Mouse (Mus musculus): ENCODE data around the gene Rp2. TPM values are rescaled to one million over a fixed set of nuclear protein-coding genes. Genes with fewer than 3 reads are reported as not detected.
"Not testable (repeated sequence)": the region's sequence is repeated elsewhere in the genome, so short reads cannot be mapped to it uniquely, and the experiment has no call there.

Gene Rp2
- polyA plus RNA-seq, 1 experiment from 2014 or later = 19.2 TPM

- not testable (repeated sequence) for H3K36me3 ChIP-seq; H3K4me2 ChIP-seq; H3K4me3 ChIP-seq (replicated peaks); H3K9me3 ChIP-seq; ATAC-seq (ENCODE audit: insufficient read depth, low FRiP score, low read depth); H3K9ac ChIP-seq; H3K4me1 ChIP-seq; H3K27ac ChIP-seq; H3K27me3 ChIP-seq (replicated peaks)
- WGBS = 89% methylated on average over 9 of the region's 9 CpGs
Observed at GRCm38 (mm10) chrX:20391964-20392363, 27.7 kb downstream of the Rp2 start.

DNA sequence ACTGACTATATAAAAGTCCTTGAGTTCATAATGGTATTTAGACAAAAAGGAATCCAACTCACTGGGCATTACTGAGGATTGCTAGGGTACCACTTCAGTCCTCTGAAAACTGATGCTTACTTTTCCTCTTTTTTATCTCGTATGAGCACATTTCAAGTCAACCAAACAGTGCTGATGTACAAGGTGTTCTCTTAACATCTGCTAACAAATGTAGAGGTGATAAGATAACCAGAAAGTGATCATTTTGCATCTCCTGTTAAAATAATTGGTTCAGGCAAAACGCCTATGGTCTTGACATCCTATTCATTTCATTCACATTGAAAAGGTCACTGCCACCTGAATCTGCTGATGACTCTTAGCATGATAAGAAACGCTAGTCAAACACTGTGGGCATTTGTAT lies 28.7 kb downstream of the Rp2 start:
- Histone ChIP-seq H3K36me3 (no peaks in the 10 kb centered on the region), H3K9me3 (no peaks in the 10 kb centered on the region), H3K4me1 (no peaks in the 10 kb centered on the region), H3K27me3 (replicated peaks) (no peaks in the 10 kb centered on the region), H3K4me2 (no peak overlapping the region), H3K4me3 (replicated peaks) (no peak overlapping the region), H3K9ac (no peak overlapping the region), H3K27ac (no peak overlapping the region)
- 49% methylated on average over 3 of the region's 3 CpGs for WGBS
- no peak for ATAC-seq (ENCODE audit: insufficient read depth, low FRiP score, low read depth)

DNA sequence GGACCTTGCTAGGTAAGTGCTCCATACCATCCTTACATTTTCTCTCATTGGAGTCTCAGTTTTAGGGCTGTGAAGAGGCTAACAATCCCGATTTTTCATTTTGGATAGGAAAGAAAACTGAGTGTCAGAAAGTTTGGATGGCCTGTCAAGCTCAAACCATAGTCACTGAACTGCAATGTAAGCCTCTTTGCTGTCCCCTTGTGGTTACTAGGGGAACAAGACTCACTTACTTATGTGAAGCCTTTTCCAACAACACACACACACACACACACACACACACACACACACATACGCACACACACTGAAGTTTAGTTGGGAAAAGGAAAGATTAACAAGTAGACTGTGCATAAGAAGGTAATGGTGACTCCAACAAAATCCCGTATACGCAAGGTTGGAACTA lies 39.8 kb downstream of the Rp2 start:
- Histone ChIP-seq H3K4me3 (replicated peaks) (no peak overlapping the region), H3K4me2 (no peak overlapping the region), H3K36me3 (no peaks in the 10 kb centered on the region), H3K9me3 (no peaks in the 10 kb centered on the region), H3K27me3 (replicated peaks) (no peaks in the 10 kb centered on the region), H3K4me1 (no peaks in the 10 kb centered on the region), H3K9ac (no peak overlapping the region), H3K27ac (no peak overlapping the region)
- no peak for ATAC-seq (ENCODE audit: insufficient read depth, low FRiP score, low read depth)
- 78% methylated on average over 4 of the region's 4 CpGs for WGBS

GRCm38 (mm10) chrX:20406909-20407308 lies 42.6 kb downstream of the Rp2 start:
- Histone ChIP-seq H3K9me3 (no peaks in the 10 kb centered on the region), H3K27me3 (replicated peaks) (no peaks in the 10 kb centered on the region), H3K4me2 (no peak overlapping the region), H3K27ac (no peak overlapping the region), H3K36me3 (no peaks in the 10 kb centered on the region), H3K9ac (no peak overlapping the region), H3K4me1 (no peaks in the 10 kb centered on the region), H3K4me3 (replicated peaks) (no peak overlapping the region)
- ATAC-seq (ENCODE audit: insufficient read depth, low FRiP score, low read depth) = no peak
- 84% methylated on average over 2 of the region's 2 CpGs for WGBS

DNA sequence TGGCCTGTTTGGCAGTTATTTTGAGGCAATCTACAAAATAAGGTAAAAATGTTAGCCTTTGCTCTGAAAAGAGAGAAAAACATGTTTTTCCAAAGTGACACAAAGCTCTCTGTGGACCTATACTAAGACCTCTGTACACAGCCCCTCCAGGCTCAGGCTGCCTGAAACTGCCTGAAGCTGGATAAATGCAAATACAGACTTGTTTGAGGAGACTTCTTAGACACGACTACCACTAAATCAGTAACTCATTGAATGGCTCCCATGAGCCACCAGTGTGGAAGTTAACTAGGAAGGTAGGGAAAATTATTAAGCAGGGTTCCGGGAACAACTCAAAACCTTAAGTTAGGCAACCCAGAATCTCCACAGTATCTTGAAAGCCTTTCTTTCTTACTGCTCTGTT lies 43.4 kb downstream of the Rp2 start:
- Histone ChIP-seq H3K9me3 (no peaks in the 10 kb centered on the region), H3K27ac (peak overlapping the region; percentile 35)

DNA sequence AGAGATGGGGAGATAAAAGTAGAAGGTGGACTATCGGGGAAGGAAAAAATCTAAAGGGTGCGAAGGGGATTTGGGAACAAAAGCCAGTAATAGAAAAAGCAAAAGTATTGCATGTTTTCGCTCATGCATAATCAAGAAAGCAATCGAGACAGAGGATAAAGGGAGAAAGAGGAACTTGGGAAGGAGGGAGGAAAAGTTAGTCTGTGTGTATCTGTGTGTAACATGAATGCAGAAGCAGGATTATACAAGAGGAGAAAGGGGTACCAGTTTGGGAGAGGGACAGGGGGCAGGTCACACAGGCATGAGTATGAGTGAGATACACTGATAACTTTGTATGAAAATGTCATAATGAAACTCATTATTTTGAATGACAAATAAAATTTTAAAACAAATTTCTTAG lies 47.1 kb downstream of the Rp2 start:
- no peaks in the 10 kb centered on the region for H3K36me3 ChIP-seq
- H3K4me3 ChIP-seq (replicated peaks) = no peak overlapping the region
- no peak overlapping the region for H3K9ac ChIP-seq
- ATAC-seq (ENCODE audit: insufficient read depth, low FRiP score, low read depth) = no peak
- H3K9me3 ChIP-seq = no peaks in the 10 kb centered on the region
- H3K4me2 ChIP-seq = no peak overlapping the region
- 85% methylated on average over 4 of the region's 4 CpGs for WGBS
- H3K27ac ChIP-seq = no peak overlapping the region
- H3K27me3 ChIP-seq (replicated peaks) = no peaks in the 10 kb centered on the region
- H3K4me1 ChIP-seq = no peaks in the 10 kb centered on the region

More for the DNA sequence above, 43.4 kb downstream of the Rp2 start:
- 57% methylated on average over 2 of the region's 2 CpGs for WGBS
- Histone ChIP-seq H3K27me3 (replicated peaks) (no peaks in the 10 kb centered on the region), H3K4me1 (no peaks in the 10 kb centered on the region), H3K4me3 (replicated peaks) (no peak overlapping the region), H3K4me2 (no peak overlapping the region), H3K9ac (no peak overlapping the region), H3K36me3 (no peaks in the 10 kb centered on the region)
- ATAC-seq (ENCODE audit: insufficient read depth, low FRiP score, low read depth) = no peak

DNA sequence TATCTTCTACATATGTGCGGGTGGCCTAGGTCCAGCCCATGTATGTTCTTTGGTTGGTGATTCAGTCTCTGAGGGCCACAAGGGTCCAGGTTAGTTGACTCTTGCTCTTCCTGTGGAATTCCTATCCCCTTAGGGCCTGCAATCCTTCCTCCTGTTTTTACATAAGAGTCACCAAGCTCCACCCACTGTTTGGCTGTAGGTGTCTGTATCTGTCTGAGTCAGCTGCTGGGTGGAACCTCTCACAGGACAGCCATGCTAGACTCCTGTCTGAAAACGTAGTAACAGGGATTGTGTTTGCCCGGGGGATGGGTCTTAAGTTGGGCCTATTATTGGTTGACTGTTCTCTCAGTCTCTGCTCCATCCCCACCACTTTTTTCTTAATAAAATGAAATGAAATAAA lies 47.9 kb downstream of the Rp2 start:
- H3K9me3 ChIP-seq = no peaks in the 10 kb centered on the region
- no peaks in the 10 kb centered on the region for H3K36me3 ChIP-seq
- H3K4me2 ChIP-seq = no peak overlapping the region
- no peak overlapping the region for H3K27ac ChIP-seq
- no peak for ATAC-seq (ENCODE audit: insufficient read depth, low FRiP score, low read depth)
- no peaks in the 10 kb centered on the region for H3K27me3 ChIP-seq (replicated peaks)
- H3K9ac ChIP-seq = no peak overlapping the region
- no peaks in the 10 kb centered on the region for H3K4me1 ChIP-seq
- WGBS = 77% methylated on average over 3 of the region's 3 CpGs
- no peak overlapping the region for H3K4me3 ChIP-seq (replicated peaks)

DNA sequence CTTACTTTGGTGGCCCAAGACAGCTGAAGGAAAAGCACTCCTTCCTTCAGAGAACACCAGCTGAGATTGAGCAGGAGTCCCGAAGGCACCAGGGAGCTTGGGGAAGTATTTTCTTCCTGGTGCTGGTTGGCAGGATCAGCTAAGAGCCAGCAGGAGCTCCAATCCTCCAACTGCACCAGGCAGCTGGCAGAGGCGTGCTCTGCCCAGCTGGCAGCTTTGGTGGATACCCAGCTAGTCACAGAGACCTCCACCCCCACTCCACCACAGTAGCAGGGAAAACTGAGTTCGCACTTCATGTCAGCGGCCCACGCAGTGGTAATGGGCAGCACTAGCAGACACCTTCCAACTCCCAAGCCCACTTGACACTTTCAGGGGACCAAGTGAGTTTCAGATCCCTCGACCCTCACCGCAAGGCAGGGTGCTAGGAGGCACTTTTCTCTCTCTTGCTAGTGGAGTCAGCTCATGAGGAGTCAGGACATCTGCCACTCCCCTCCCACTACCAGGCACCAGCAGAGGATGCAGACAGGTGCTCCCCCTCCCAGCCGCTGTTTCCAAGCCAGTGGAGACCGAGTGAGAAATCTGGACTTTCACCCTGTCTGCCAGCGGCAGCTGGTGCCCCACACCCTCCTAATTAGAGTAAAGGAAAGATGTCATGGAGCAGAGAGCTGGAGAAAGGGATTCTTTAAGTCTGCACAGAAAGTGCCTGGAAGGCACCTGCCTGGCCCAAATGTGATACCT lies 50.8 kb downstream of the Rp2 start:
- WGBS = 50% methylated on average over 10 of the region's 10 CpGs
- no peak overlapping the region for H3K4me3 ChIP-seq (replicated peaks)

DNA sequence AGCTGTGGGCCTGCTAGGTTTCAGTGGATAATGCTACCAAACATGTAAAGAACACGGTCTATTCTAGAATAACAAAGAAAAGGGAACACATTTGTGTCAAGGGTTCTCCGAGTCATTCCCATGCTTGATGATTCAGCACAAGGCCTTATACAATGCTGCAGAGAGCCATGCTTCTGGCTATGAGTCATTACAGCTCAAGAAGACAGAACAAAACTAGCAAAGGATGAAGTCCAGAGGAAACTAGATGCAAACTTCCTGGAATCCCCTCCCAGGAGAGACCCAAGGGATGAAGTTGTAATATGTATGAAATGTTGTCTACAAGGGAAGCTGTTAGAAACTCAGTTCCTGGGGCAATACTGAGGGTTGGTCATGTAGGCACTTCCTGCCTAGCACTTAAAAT lies 54.2 kb downstream of the Rp2 start:
- H3K9ac ChIP-seq = no peak overlapping the region
- no peaks in the 10 kb centered on the region for H3K27me3 ChIP-seq (replicated peaks)
- no peaks in the 10 kb centered on the region for H3K4me1 ChIP-seq
- no peak overlapping the region for H3K4me2 ChIP-seq
- no peak overlapping the region for H3K4me3 ChIP-seq (replicated peaks)
- ATAC-seq (ENCODE audit: insufficient read depth, low FRiP score, low read depth) = no peak
- H3K9me3 ChIP-seq = no peaks in the 10 kb centered on the region
- no peaks in the 10 kb centered on the region for H3K36me3 ChIP-seq
- no peak overlapping the region for H3K27ac ChIP-seq
- 78% methylated on average over 2 of the region's 2 CpGs for WGBS

More for the DNA sequence above, 50.8 kb downstream of the Rp2 start:
- Histone ChIP-seq H3K27ac (no peak overlapping the region), H3K4me1 (no peaks in the 10 kb centered on the region), H3K9me3 (no peaks in the 10 kb centered on the region), H3K4me2 (no peak overlapping the region), H3K9ac (no peak overlapping the region), H3K36me3 (no peaks in the 10 kb centered on the region), H3K27me3 (replicated peaks) (no peaks in the 10 kb centered on the region)
- ATAC-seq (ENCODE audit: insufficient read depth, low FRiP score, low read depth) = peak; percentile 70; the same call in 1 of the 2 replicates

DNA sequence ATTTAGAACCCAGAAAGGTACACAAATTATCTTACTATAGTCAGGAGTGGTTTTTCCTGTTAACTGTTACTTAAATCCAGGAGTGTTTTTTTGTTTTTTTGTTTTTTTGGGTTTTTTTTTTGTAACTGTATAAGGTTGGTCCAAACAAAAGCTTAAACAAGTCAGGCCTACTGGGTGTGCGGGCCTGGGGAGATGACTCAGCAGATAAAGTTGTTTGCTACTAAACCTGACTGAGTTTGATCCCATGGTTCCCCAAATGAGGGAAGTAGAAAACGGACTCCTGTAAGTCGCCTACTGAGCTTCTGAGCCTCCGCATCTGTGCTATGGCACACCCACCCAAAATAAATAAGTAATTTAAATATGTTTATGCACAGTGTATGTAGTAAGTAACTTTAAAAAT lies 55.3 kb downstream of the Rp2 start:
- Histone ChIP-seq H3K4me2 (no peak overlapping the region), H3K9ac (no peak overlapping the region), H3K4me3 (replicated peaks) (no peak overlapping the region), H3K27me3 (replicated peaks) (no peaks in the 10 kb centered on the region), H3K9me3 (no peaks in the 10 kb centered on the region), H3K4me1 (no peaks in the 10 kb centered on the region), H3K36me3 (no peaks in the 10 kb centered on the region), H3K27ac (no peak overlapping the region)
- 73% methylated on average over 4 of the region's 4 CpGs for whole genome bisulfite sequencing
- ATAC-seq (ENCODE audit: insufficient read depth, low FRiP score, low read depth) = no peak

DNA sequence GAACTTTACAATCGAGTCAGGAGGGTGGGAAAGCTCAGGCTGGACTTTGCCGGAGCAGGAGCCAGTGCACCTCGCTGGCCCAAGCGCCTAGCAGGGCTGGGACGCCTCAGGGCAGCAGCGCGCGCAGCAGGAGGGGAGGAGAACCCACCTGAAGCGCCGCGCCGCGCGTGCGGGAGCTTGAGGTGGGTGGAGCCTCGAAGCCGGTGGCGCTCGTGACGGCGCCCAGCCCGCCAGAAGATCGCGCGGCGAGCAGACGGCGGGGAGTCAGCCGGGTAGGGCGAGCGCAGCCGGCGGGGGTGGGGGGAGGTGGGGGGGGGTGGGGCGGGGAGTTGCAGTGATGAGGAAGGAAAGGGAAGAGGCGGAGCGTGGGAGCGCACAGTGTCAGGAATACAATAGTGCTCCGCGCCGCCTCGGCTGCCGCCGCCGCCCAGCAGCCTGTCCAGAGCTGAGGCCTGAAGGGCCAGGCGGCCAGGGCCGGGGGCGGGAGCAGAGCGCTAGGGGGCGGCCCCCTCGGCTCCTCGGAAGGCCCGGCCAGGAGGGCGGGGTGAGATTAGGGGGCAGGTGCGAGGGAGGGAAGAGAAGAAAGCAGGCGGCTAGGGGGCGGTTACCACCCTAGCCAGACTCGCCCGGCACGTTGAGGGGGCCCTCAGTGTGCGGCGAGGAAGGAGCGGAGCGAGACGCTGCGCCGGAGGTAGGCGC lies 61.0 kb downstream of the Rp2 start, which contains the start of gene Jade3:
Gene Jade3 (plus strand): TSS at position 549 of the 699 bp plus-strand sequence.
- H3K9ac ChIP-seq = peak within 1 kb of the TSS; percentile 48
- ATAC-seq (ENCODE audit: insufficient read depth, low FRiP score, low read depth) = peak; percentile 97
- peak within 1 kb of the TSS; percentile 79 for H3K27ac ChIP-seq
- no peaks in the 10 kb centered on the region for H3K4me1 ChIP-seq
- peak within 1 kb of the TSS; percentile 67 for H3K4me2 ChIP-seq
- no peaks in the 10 kb centered on the region for H3K27me3 ChIP-seq (replicated peaks)
- H3K36me3 ChIP-seq = no peaks in the 10 kb centered on the region
- H3K9me3 ChIP-seq = no peaks in the 10 kb centered on the region
- peak within 1 kb of the TSS; percentile 57 for H3K4me3 ChIP-seq (replicated peaks)
- WGBS = 16% methylated on average over 38 of the region's 67 CpGs

- Histone ChIP-seq H3K27me3 (replicated peaks) (no peaks in the 10 kb centered on the region), H3K4me3 (replicated peaks) (peak overlapping the region; percentile 57), H3K9me3 (no peaks in the 10 kb centered on the region), H3K4me2 (peak overlapping the region; percentile 67), H3K4me1 (no peaks in the 10 kb centered on the region), H3K9ac (peak overlapping the region; percentile 48), H3K36me3 (no peaks in the 10 kb centered on the region), H3K27ac (peak overlapping the region; percentile 79)
- WGBS = 21% methylated on average over 43 of the region's 51 CpGs
- ATAC-seq (ENCODE audit: insufficient read depth, low FRiP score, low read depth) = peak; percentile 12; the same call in 1 of the 2 replicates
Observed at GRCm38 (mm10) chrX:20425839-20426449, 61.7 kb downstream of the Rp2 start.
